Mouse (Mus musculus): ENCODE results near the gene Gm20431. TPM values are rescaled to one million over a fixed set of nuclear protein-coding genes. Genes with fewer than 3 reads are reported as not detected.

Gene Gm20431
- total RNA-seq (2015; ENCODE audit: low replicate concordance) (not detected in 2 replicates), total RNA-seq (2017; ENCODE audit: low replicate concordance) (not detected in 2 replicates)

DNA sequence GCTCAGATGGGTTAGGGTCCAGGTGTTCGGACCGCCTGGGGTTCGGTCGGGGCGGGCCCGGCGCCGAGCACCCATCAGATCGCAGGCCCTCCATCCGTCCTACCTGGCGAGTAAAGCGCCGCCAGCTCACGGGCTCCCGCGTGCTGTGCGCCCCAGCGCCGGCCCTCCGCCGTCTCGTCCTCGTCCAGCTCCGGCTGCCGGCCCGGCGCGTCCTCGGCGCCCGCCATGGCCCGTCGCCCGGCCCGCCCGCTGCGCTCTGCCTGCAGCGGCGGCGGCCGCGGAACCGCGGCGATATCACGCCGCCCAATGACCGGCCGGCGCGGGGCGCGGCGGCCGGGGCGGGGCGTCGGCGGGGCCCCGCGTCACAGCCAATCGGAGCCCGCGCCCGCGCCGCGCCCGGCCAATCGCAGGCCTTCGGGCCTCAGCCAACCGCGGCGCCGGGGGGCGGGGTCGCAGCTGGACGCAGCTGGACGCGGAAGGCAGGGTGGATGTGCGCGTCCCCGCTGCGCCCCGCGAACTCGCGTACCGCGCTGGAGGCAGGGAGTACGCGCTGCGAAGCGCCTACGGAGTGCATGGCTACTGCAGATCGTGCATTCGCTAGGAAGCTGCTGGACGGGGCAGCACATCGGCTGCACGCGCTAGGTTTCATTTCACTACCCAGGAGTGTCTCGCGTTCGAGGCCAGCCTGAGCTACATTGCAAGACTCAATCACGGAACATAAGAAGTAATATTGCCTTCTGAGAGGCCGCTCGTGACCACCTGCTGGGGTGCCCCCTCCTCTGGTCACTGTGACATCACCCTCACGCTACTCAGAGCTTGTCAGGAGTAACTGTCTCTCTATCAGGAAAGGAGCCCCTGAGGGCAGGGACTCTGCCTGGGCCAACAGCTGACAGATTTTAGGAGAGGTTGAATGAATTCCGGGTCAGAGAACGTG, at the start of gene Gm20431:
Gm20431 (minus strand) TSS at position 227 of the 934 bp plus-strand sequence.
- ATAC-seq (replicated peaks; ENCODE audit: low FRiP score, poor library complexity, severe bottlenecking) = peak; percentile 92

DNA sequence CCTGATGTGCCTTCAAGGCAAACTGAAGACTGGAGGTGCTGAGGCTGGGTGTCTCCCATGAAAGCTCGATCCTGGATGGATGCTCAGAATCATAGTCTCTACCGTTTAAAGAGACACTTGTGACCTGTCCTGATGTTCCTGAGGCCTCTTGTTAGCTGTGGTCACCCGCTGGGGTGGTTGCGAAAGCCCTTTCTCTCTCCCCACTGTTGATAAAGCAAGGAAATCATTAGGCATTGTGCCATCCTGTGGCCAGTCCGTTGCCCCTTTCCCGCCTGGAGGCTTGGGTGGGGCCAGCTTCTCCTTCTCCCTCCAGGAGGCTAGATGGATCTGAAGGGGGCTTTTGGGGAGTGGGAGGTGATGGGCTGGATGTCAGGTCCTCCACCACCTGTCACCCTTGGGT, 49.3 kb upstream of the Gm20431 start:
- ATAC-seq (replicated peaks; ENCODE audit: low FRiP score, poor library complexity, severe bottlenecking) = no peak

DNA sequence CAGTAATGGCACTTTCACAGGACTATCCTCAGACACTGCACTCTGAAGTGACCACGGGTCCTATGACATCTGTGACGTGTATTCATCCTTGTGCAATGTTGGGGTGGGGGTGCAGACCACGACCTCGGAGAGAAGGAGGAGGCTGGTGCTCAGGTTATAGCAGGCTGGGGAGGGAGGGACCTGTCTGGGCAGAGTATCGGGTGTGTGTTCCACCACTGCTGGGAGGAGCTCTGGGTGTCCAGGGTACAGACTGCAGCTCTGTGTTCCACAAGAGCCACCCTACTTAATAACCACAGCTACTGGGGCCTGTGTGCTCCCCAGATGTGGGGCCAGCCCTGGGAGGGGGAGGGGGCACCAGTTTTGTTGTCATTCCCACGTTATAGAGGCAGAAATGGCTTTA, 48.7 kb upstream of the Gm20431 start:
- ATAC-seq (replicated peaks; ENCODE audit: low FRiP score, poor library complexity, severe bottlenecking) = no peak

DNA sequence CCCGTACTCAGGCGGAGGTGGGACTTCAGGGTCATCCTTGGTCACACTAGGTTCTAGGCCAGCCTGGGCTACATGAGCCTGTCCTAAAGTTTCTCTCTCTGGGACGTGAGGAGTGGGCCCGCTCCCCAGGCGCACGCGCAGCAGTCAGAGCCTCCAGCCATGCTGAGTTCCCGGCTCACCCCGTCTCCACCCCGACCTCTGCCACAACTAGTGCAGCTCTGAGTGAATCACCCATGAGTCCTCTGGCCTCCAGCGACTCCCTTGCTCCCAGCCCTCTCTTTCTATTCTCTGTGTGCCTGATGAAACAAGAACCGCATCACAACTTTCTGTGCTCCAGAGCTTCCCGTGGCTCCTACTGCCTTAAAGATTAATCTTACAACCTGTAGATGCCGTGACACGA, 47.1 kb upstream of the Gm20431 start:
- no peak for ATAC-seq (replicated peaks; ENCODE audit: low FRiP score, poor library complexity, severe bottlenecking)

DNA sequence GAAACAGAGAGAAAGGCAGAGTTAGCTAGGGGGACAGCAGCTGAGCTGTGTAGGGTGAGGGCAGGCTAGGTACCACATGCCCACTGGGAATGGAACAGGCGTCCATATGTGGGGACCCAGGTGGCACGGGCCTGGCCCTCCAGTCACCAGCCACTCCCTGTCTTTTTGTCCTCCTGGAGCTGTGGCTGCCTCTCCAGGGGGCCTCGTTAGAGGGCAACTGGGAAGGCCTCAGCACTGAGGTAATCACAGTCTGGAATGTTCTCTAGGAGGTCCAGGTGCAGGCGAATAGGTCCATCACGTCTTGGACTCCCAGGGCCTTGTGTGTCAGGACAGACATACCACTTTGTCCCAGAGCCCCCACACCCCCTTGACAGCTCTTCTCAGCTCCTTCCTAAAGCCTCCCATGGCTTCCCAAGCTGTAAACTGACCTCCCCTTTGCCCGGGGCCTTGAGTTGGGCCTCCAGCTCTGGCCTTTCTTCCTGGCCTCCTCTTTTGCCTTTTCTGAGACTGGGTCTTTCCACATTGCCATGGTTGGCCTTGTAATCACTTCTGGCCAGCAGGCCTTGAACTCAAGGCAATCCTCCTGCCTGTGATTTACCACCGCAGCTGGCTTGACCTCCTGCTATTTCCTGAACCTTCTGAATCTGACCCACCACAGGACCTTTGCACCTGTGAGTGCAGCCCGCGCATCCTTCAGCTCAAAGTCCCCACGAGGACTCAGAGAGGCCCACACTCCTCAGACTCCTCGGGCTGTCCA, 45.1 kb upstream of the Gm20431 start:
- ATAC-seq (replicated peaks; ENCODE audit: low FRiP score, poor library complexity, severe bottlenecking) = no peak

DNA sequence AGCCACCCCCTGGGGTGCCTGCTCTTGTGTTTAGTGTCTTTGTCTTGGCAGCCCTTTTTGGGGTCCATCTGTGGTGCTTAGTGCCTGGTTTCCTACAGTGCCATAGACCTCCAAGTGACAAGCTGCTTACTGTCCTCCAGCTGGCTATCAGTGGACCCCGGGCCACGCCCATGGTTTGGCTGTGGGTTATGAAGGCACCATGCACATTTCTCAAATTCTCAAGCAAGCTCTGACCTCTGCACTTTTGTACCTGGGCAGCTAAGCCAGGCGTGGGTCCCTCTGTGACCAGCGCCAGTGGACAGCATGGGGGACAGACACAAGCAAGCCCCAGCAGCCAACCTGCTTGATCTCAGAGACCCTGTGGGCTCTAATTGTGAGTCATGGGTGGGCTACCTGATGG, 43.1 kb upstream of the Gm20431 start:
- no peak for ATAC-seq (replicated peaks; ENCODE audit: low FRiP score, poor library complexity, severe bottlenecking)

DNA sequence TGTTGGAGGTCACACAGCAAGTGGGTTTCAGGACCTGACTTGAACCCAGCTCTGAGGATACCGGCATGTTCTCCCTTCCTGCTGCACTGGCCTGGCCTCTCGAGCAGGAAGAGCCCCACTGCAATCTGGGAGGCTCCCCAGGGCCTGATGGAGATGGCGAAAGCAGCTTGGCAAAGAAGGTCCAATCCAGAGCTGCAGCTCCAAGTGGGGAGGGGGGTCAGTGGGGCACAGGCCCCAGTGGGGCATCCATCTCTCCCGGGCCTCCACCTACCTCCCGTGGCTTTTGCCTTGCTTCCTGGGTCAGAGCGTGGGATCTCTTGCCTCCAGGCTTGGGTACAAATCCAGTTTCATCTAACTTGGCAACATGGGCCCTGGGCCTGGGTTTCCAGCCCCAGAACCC, 40.8 kb upstream of the Gm20431 start:
- no peak for ATAC-seq (replicated peaks; ENCODE audit: low FRiP score, poor library complexity, severe bottlenecking)

DNA sequence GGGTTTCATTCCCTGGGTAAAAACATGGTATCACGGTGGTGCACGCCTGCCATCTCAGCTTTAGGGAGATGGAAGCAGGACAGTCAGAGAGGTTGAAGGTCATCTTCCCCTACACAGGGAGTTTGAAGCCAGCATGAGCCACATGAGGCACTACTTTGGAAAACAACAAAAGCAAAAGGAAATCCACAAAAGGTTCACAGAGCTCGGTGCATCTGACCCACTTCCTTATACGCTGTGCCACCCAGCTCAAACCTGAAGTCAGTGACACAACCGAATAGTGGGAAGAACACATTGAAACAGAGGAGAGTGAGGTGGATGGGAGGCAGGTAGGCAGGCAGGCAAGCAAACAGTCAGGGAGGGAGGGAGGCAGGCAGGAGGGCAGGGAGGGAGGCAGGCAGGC, 40.2 kb upstream of the Gm20431 start:
- ATAC-seq (replicated peaks; ENCODE audit: low FRiP score, poor library complexity, severe bottlenecking) = no peak

DNA sequence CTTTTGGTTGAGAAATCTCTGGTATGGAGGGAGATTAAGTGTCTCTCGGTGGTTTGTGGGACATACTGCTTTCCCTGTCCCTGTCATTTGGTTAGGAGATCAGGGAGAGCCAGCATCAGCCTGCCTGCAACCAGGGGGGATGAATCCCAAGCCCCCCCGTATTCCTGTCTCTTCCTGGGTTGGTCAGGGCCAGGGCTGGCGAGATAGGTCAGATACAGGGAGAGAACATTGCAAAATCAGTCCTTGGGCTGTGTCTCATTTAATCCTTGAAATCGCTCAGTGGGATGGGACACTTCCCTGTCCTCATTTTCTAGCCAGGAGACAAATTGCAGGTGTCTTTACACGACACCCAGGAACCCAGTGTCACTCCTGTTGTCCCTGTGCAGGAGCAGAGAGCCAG, 38.7 kb upstream of the Gm20431 start:
- no peak for ATAC-seq (replicated peaks; ENCODE audit: low FRiP score, poor library complexity, severe bottlenecking)

DNA sequence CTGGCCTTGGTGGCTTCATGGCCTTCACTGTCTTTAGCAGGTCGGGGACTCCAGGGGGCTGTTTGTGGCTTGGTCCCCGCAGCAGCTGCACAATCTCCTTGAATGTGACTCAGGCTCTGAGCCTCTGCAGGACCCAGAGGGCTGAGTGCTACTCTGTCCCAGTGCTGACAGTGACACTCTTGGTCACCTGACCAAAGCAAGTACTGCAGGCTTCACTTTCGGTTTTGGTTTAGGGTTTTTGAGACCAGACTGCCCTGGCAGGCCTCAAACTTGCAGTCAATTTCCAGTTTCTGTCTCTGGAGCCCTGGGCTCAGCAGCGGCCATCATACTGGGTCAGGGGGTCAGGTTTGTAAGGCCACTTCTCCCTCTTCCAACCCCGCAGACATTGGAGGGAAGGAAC, 36.6 kb upstream of the Gm20431 start:
- ATAC-seq (replicated peaks; ENCODE audit: low FRiP score, poor library complexity, severe bottlenecking) = peak; percentile 47; the same call in 1 of the 2 replicates

DNA sequence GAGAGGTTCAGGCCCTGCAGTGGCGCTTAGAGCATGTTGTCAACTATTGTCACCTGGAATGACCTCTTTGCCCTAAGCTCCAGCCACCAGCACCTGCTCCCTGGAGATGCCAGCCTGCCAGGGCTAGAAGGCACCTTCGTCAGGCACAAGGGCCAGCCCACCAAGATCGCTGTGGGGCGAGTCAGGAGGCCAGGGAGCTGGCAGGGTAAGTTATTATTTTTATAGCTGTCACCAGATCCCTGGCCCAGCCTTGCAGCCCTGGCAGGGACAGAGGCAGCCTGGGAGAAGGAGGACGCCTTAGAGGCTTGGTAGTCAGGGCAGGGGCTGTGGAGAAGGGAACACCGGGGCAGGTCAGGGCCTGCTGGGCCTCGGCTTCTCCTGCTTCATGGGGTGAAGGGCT, 34.8 kb upstream of the Gm20431 start:
- no peak for ATAC-seq (replicated peaks; ENCODE audit: low FRiP score, poor library complexity, severe bottlenecking)

DNA sequence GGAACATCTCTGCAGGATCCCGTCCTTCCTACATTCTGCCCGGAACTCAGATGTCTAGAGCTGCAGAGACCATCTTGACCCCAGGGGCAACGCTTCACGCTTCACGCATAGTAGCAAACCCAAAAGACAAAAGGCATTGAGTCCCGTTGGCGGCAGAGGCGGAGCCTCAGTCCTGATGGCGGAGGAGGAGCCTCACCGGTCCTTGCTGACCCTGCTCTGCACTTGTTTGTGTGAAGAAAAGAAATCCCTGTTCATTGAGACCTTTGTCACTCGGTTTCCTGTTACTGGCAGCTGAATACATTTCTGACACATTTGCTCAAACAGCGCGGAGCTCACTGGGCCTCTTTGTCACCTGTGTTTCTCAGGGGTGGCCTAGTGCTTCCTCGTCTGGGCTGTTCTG, 34.2 kb upstream of the Gm20431 start:
- no peak for ATAC-seq (replicated peaks; ENCODE audit: low FRiP score, poor library complexity, severe bottlenecking)

DNA sequence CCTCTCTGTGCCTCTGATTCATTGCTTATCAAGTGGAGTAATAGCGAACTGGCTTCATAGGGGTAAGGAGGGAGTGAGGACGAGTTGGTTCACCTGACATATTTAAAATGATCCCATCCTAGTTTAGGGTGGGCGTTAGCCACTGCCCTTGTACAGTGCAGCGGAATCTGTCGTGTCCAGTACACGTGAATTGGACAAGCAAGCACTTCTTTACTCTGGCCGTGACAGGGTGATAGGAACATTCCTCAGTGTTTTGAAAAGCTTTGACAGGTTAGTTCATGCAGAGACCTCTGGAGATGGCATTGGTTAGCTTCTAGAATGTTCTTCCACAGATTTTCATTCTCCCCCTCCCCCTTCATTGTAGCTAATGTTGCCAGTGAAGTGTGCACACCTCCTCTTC, 33.7 kb upstream of the Gm20431 start:
- no peak for ATAC-seq (replicated peaks; ENCODE audit: low FRiP score, poor library complexity, severe bottlenecking)

DNA sequence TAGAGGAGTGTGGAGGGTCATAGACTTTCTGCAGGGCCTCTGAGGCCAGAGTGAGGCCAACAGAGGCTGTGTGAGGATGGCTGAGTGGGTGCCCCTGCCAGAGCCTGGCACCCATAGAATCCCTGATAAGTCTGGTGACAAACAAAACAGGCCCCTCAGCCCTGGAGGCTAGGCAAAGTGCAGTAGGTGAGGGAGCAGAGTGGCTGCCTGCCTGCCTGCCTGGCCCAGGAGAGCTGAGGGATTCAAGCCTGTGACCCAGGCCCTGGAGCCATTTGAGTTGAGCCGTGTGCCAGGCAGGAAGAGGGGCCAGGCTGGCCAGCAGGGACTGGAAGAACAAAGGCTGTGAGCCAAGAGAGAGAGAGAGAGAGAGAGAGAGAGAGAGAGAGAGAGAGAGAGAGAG, 32.9 kb upstream of the Gm20431 start:
- no peak for ATAC-seq (replicated peaks; ENCODE audit: low FRiP score, poor library complexity, severe bottlenecking)

DNA sequence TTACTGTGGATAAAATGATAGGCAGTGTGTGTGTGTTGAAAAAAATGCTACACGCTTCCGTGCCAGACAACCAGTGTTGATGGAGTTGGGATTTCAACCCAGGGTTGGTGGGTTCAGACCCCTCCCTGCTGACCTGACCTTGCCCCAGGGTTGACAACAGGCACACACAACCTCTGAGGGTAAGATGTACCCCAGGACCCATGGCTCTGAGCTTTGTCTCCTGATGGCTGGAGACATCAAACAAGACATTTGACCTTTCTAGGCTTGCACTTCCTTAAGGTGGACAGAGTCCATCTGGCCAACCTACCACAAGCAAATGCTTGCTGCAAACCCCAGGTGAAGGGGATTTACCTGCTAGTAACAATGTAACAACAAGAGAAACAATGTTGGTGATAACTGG, 32.2 kb upstream of the Gm20431 start:
- no peak for ATAC-seq (replicated peaks; ENCODE audit: low FRiP score, poor library complexity, severe bottlenecking)

DNA sequence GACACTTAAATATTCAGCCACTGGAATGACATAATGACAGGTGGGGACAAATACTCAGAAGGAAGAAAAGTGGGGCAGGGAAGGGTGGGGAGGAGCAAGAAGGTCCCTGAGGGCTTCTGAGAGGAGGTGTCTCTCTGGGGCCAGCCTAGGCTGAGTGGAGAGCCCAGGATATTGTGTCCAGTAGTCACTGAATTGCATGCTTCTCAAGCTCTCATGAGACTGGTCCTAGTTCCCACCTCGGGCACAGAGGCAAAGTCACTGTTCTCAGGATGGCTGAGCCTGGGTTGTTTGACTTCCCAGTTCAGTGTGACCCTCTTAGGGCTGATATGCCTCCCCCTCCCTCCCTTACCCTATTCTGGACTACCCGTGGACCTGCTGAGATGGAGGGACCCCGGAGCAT, 31.5 kb upstream of the Gm20431 start:
- ATAC-seq (replicated peaks; ENCODE audit: low FRiP score, poor library complexity, severe bottlenecking) = no peak

DNA sequence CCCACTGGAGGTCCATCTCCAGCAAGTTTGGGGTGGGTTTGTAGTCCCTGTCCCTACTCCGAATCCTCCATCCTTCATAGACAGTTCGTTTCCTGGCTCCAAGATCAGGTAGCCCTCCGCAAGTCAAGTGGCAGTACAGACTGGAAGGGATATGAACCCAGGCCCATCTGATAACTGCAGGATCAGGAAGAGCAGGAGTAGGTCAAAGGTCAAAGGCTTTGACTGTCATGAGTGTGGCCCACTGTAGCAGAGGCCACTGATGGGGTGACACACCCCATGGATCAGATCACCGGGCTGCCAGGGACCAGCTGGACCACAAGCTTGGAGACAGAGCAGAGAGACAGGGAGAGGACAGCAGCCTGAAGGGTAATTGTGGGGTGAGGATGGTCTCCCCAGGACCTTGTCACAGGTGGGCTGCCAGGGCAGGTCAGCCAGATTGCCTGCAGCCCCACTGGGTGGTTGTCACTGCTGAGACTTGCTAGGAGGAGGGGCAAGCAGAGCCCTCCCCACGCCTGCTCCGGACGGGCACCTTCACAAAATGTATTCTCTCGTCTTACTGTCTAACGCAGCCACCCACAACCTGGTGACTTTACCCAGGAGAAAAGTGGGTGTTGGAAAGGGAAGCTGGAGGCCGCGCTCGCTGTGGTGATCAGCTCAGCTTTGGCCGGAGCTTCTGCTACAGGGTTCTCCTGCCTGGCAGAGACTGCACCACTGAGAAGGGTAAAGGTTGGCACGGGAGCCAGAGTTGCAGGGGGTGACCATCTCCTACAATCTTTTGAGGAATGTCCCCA, 30.8 kb upstream of the Gm20431 start:
- no peak for ATAC-seq (replicated peaks; ENCODE audit: low FRiP score, poor library complexity, severe bottlenecking)

DNA sequence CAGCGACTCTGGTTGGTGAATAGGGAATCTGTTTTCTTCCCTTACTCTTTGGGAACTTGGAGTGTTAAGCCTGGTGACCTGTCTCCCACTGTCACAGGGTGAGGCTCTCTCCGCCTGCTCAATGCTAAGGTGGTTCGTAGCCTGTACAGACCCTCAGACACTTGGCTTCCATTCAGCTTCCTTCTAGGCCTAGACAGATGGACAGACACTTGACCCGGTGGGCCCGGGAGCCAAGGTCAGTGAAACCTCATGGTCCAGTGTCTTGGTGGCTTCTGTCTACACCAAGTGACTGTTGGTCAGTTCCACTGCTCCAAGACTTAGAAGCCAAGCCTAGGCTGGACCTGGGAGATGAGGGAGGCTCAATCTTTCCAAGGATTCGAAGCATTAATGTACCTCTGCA, 30.1 kb upstream of the Gm20431 start:
- no peak for ATAC-seq (replicated peaks; ENCODE audit: low FRiP score, poor library complexity, severe bottlenecking)

DNA sequence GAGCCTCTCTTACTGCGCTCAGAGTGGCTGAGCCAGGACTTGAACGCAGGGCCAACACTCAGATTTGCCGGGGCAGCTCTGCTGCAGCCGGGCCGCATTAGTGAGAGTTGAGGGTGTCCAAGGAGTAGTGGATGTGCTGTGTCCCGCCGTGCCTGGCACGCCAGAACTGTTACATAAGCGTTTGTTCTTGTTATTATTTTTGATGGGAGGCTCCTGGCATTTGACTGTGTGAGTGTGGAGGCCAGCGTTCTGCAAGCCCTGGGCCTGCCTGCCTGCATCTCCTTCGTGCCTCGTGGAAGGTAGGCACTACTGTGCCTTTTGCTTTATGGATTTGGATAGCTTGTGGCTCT, 29.6 kb upstream of the Gm20431 start:
- ATAC-seq (replicated peaks; ENCODE audit: low FRiP score, poor library complexity, severe bottlenecking) = no peak

DNA sequence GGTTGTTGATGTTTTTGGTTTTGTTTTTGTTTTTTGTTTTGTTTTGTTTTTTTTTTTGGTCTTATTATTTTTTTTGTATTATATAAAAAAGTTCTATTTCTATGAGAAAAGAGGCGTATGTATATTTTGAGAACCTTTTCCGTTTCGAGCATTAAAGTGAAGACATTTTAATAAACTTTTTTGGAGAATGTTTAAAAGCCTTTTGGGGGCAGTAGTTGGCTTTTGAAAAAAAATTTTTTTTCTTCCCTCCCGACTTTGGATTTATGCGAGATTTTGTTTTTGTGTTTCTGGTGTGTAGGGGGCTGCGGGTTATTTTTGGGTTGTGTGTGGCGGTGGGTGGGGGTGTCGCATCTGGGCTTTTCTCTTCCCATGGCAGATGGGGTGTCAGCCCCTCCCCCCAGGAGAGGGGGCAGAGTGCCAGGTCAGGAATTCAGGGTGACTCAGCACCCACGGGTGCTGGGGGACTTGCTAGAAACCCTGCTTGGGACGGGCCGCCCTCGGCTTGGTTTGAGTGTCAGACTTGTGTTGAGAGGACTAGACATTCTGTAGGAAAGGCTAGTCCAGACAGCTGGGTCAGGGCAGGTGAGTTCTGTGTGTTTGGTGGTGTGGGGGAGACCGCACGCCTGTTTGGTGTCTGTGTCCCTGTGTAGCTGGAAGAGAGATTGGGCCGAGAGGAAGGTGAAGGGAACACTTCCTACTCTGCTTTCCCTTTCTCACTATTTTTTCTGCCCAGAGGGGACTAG, 29.1 kb upstream of the Gm20431 start:
- no peak for ATAC-seq (replicated peaks; ENCODE audit: low FRiP score, poor library complexity, severe bottlenecking)

Measured in erythroid progenitor cell, adult 5-6 weeks (primary cell).